Mouse (Mus musculus) MEL (cell line): ENCODE measurements at regions not wholly inside any gene's neighbourhood (a gene's known extent, or its start where the extent isn't known, plus 50 kb on each side); places are given as distances from the start of the nearest gene placed in this dataset.

ENCODE experiments used
- DNase-seq: peaks from one replicate; pipeline ENCODE4 v3.0.0; 2011; ENCODE audit warnings: low read depth, low spot score
- H3K27ac ChIP-seq: 2 replicates; pipeline ENCODE4 v1.5.1; 2012; ENCODE audit warnings: low read depth, mild to moderate bottlenecking, control low read depth, low read length, moderate library complexity; ENCODE audit not compliant: control insufficient read depth
- H3K27me3 ChIP-seq, 2 experiments: fragments of 150-350 bp in 1 of 2; sonication (generic) in 1 of 2; 2 replicates each; pipeline ENCODE4 v1.6.1; 2012; ENCODE audit warnings: low read length in 2 of 2, mild to moderate bottlenecking in 2 of 2, improper control_type of control experiment in 1 of 2, moderate library complexity in 1 of 2; ENCODE audit not compliant: insufficient read depth in 2 of 2, control insufficient read depth in 1 of 2
- H3K36me3 ChIP-seq, 2 experiments: 2 replicates each; pipeline ENCODE4 v1.6.1; 2012 to 2014; ENCODE audit warnings: low read length in 2 of 2, improper control_type of control experiment in 1 of 2, inconsistent platforms in 1 of 2, mild to moderate bottlenecking in 1 of 2; ENCODE audit not compliant: insufficient read depth in 2 of 2, control insufficient read depth in 1 of 2
- H3K4me1 ChIP-seq, 2 experiments: fragments of 150-350 bp in 1 of 2; sonication (generic) in 1 of 2; 2 replicates each; pipeline ENCODE4 v1.6.1; 2012; ENCODE audit warnings: low read length in 2 of 2, improper control_type of control experiment in 1 of 2, mild to moderate bottlenecking in 1 of 2; ENCODE audit not compliant: insufficient read depth in 2 of 2, control insufficient read depth in 1 of 2
- H3K4me3 ChIP-seq, 2 experiments: fragments of 150-350 bp in 1 of 2; sonication (generic) in 1 of 2; 2 replicates each; pipeline ENCODE4 v1.5.1; 2012; ENCODE audit warnings: low read depth in 2 of 2, low read length in 2 of 2, mild to moderate bottlenecking in 2 of 2, moderate library complexity in 2 of 2, control low read depth in 1 of 2, improper control_type of control experiment in 1 of 2; ENCODE audit not compliant: control insufficient read depth in 1 of 2, insufficient read depth in 1 of 2
- H3K79me2 ChIP-seq: 2 replicates; pipeline ENCODE4 v1.6.1; 2012; ENCODE audit warnings: mild to moderate bottlenecking, low read length, moderate library complexity; ENCODE audit not compliant: control insufficient read depth, poor library complexity, insufficient read depth
- H3K9ac ChIP-seq: 2 replicates; pipeline ENCODE4 v1.6.1; 2012; ENCODE audit warnings: low read depth, mild to moderate bottlenecking, control low read depth, low read length, moderate library complexity; ENCODE audit not compliant: control insufficient read depth, poor library complexity, severe bottlenecking
- H3K9me3 ChIP-seq: fragments of 150-350 bp; sonication (generic); replicated peaks from 2 replicates; pipeline ENCODE4 v1.6.1; 2012; ENCODE audit warnings: mild to moderate bottlenecking, low read length, improper control_type of control experiment, moderate library complexity; ENCODE audit not compliant: insufficient read depth
- CTCF ChIP-seq, 3 experiments: IDR thresholded peaks in 2 of 3; conservative IDR thresholded peaks in 1 of 3; 2 replicates each; pipeline ENCODE4 v1.5.1; 2011 to 2012; ENCODE audit warnings: low read length in 3 of 3, low read depth in 2 of 3, mild to moderate bottlenecking in 2 of 3, improper control_type of control experiment in 1 of 3, inconsistent platforms in 1 of 3, mixed read lengths in 1 of 3, moderate library complexity in 1 of 3; ENCODE audit not compliant: control insufficient read depth in 1 of 3, insufficient read depth in 1 of 3, poor library complexity in 1 of 3, severe bottlenecking in 1 of 3
- ELF1 ChIP-seq: IDR thresholded peaks from 2 replicates; pipeline ENCODE4 v1.6.1; 2014; ENCODE audit warnings: low read depth, mild to moderate bottlenecking, inconsistent platforms, low read length, improper control_type of control experiment, moderate library complexity
- HCFC1 ChIP-seq: IDR thresholded peaks from 2 replicates; pipeline ENCODE4 v1.6.1; 2012; ENCODE audit warnings: low read depth, mild to moderate bottlenecking, inconsistent platforms, low read length, improper control_type of control experiment, moderate library complexity
- JUND ChIP-seq: IDR thresholded peaks from 2 replicates; pipeline ENCODE4 v1.6.1; 2011; ENCODE audit warnings: low read depth, mild to moderate bottlenecking, improper control_type of control experiment, low read length
- MAX ChIP-seq: IDR thresholded peaks from 2 replicates; pipeline ENCODE4 v1.6.1; 2011; ENCODE audit warnings: low read length, improper control_type of control experiment
- MAZ ChIP-seq: IDR thresholded peaks from 2 replicates; pipeline ENCODE4 v1.6.1; 2012; ENCODE audit warnings: low read depth, mild to moderate bottlenecking, inconsistent platforms, low read length, improper control_type of control experiment
- MYB ChIP-seq: IDR thresholded peaks from 2 replicates; pipeline ENCODE4 v1.6.1; 2011; ENCODE audit warnings: mild to moderate bottlenecking, low read depth, low read length, improper control_type of control experiment
- MYC ChIP-seq: IDR thresholded peaks from 2 replicates; pipeline ENCODE4 v1.6.1; 2011; ENCODE audit warnings: low read depth, mild to moderate bottlenecking, low read length, improper control_type of control experiment, moderate library complexity
- POLR2AphosphoS2 ChIP-seq: IDR thresholded peaks from 2 replicates; pipeline ENCODE4 v1.6.1; 2011; ENCODE audit warnings: low read length, improper control_type of control experiment
- RCOR1 ChIP-seq: IDR thresholded peaks from 2 replicates; pipeline ENCODE4 v1.6.1; 2012; ENCODE audit warnings: low read depth, mild to moderate bottlenecking, inconsistent platforms, low read length, improper control_type of control experiment
- SIN3A ChIP-seq: IDR thresholded peaks from 2 replicates; pipeline ENCODE4 v1.6.1; 2012; ENCODE audit warnings: low read length, improper control_type of control experiment, inconsistent platforms
- SMC3 ChIP-seq: IDR thresholded peaks from 2 replicates; pipeline ENCODE4 v1.6.1; 2011; ENCODE audit warnings: low read depth, low read length, improper control_type of control experiment
- TAL1 ChIP-seq: IDR thresholded peaks from 2 replicates; pipeline ENCODE4 v1.6.1; 2012; ENCODE audit warnings: mild to moderate bottlenecking, inconsistent platforms, low read length, moderate library complexity, mixed read lengths
- TCF12 ChIP-seq: IDR thresholded peaks from 2 replicates; pipeline ENCODE4 v1.6.1; 2014; ENCODE audit warnings: low read depth, mild to moderate bottlenecking, inconsistent platforms, low read length, improper control_type of control experiment, moderate library complexity
- UBTF ChIP-seq: IDR thresholded peaks from 2 replicates; pipeline ENCODE4 v1.6.1; 2012; ENCODE audit warnings: low read depth, mild to moderate bottlenecking, inconsistent platforms, low read length, improper control_type of control experiment, moderate library complexity, borderline replicate concordance; ENCODE audit not compliant: insufficient read depth
- USF1 ChIP-seq: IDR thresholded peaks from 2 replicates; pipeline ENCODE4 v1.6.1; 2014; ENCODE audit warnings: low read depth, mild to moderate bottlenecking, inconsistent platforms, low read length, improper control_type of control experiment, moderate library complexity
- USF2 ChIP-seq, 2 experiments: IDR thresholded peaks; 2 replicates each; pipeline ENCODE4 v1.6.1; 2011 to 2012; ENCODE audit warnings: improper control_type of control experiment in 2 of 2, low read length in 2 of 2, borderline replicate concordance in 1 of 2, inconsistent platforms in 1 of 2, low read depth in 1 of 2, mild to moderate bottlenecking in 1 of 2; ENCODE audit not compliant: insufficient read depth in 1 of 2

DNA sequence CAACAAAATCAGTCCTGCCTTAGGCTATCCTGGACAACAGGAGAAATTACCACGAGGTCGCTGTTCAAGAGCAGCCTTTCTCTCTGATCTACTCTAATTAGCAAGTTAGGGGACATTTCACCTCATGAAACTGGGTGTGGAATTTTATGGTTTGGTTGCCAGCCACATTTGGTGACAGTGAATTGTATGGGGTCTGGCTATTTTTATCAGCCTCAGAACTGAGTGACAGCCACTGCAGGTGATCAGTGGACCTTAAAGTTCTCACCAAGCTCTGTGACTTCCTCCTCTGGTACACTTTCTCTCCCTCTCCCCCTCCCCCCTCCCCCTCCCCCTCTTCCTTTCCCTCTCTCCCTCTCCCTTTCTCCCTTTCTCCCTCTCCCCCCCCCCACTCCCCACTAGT is 65.8 kb upstream of the Atrnl1 start:
- Histone ChIP-seq H3K9ac (no peak overlapping the region), H3K36me3 (no peaks in the 10 kb centered on the region), H3K27ac (no peak overlapping the region), H3K4me1 (peaks cover 0 to 4% of the 10 kb centered on the region in 2 experiments; a peak in 1 of 4 replicates), H3K9me3 (no peaks in the 10 kb centered on the region), H3K4me3 (no peak overlapping the region), H3K79me2 (no peaks in the 10 kb centered on the region), H3K27me3 (no peaks in the 10 kb centered on the region; a peak in 1 of 4 replicates)
- no peak for TF ChIP-seq SMC3
- TF ChIP-seq JUND = no peak
- TF ChIP-seq MAX = no peak
- no peak for TF ChIP-seq POLR2AphosphoS2
- no peak for TF ChIP-seq RCOR1
- no peak for TF ChIP-seq USF2 (IDR thresholded peaks at IDR 0.05; ENCODE audit: borderline replicate concordance in 1 of 2, insufficient read depth in 1 of 2, low read depth in 1 of 2, low read length in 2 of 2)
- no peak for TF ChIP-seq UBTF
- TF ChIP-seq TAL1 = no peak
- TF ChIP-seq HCFC1 = no peak
- TF ChIP-seq USF1 = no peak
- no peak for TF ChIP-seq MYC
- TF ChIP-seq TCF12 = no peak
- TF ChIP-seq SIN3A = no peak
- TF ChIP-seq CTCF (IDR thresholded peaks at IDR 0.05 in 2 of 3, conservative IDR thresholded peaks at IDR 0.05 in 1 of 3; ENCODE audit: control insufficient read depth in 1 of 3, insufficient read depth in 1 of 3, low read depth in 2 of 3, low read length in 3 of 3, poor library complexity in 1 of 3, severe bottlenecking in 1 of 3) = no peak
- no peak for TF ChIP-seq ELF1
- TF ChIP-seq MYB = no peak
- TF ChIP-seq MAZ = no peak
- no peak for DNase-seq

DNA sequence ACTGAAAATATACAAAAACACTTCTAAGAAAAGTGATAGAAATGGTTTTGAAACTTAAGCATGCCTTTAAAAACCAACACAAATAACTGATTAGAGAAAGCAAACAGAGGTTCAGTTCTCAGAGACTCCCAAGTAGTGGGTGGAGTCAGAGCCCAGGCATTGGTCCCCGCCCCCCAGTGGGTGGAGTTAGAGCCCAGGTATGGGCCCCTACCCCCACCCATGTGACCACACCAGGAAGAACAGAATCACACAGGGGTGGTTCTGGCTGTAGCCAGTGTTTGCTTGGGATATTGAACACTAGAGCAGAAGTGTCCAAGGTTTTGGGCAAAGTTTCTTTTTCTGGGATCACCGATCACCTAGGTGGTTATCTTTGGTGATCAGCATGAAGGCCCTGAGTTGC is 64.8 kb upstream of the Atrnl1 start:
- no peaks in the 10 kb centered on the region for H3K79me2 ChIP-seq
- H3K4me1 ChIP-seq = peaks cover 0 to 4% of the 10 kb centered on the region in 2 experiments; a peak in 1 of 4 replicates
- no peaks in the 10 kb centered on the region for H3K9me3 ChIP-seq
- no peak for DNase-seq
- H3K4me3 ChIP-seq = no peak overlapping the region
- no peak for TF ChIP-seq CTCF (IDR thresholded peaks at IDR 0.05 in 2 of 3, conservative IDR thresholded peaks at IDR 0.05 in 1 of 3; ENCODE audit: control insufficient read depth in 1 of 3, insufficient read depth in 1 of 3, low read depth in 2 of 3, low read length in 3 of 3, poor library complexity in 1 of 3, severe bottlenecking in 1 of 3)
- 0 out of 2 replicates have a peak, but pooled peaks have one; percentile 24 for TF ChIP-seq USF1
- H3K27ac ChIP-seq = no peak overlapping the region
- H3K9ac ChIP-seq = no peak overlapping the region
- H3K36me3 ChIP-seq = no peaks in the 10 kb centered on the region
- no peaks in the 10 kb centered on the region; a peak in 1 of 4 replicates for H3K27me3 ChIP-seq
